Mouse (Mus musculus) MEL (cell line): Measurements from ENCODE around the gene Pak1ip1.

Experiments used
- CTCF ChIP-seq, 3 experiments: IDR thresholded peaks in 2 of 3; conservative IDR thresholded peaks in 1 of 3; 2 replicates each; pipeline ENCODE4 v1.5.1; 2011 to 2012; ENCODE audit warnings: low read length in 3 of 3, low read depth in 2 of 3, mild to moderate bottlenecking in 2 of 3, improper control_type of control experiment in 1 of 3, inconsistent platforms in 1 of 3, mixed read lengths in 1 of 3, moderate library complexity in 1 of 3; ENCODE audit not compliant: control insufficient read depth in 1 of 3, insufficient read depth in 1 of 3, poor library complexity in 1 of 3, severe bottlenecking in 1 of 3
- KAT2A ChIP-seq: conservative IDR thresholded peaks from 2 replicates; pipeline ENCODE4 v1.6.1; 2012; ENCODE audit warnings: low read depth, low read length, improper control_type of control experiment, inconsistent platforms
- MAFK ChIP-seq: IDR thresholded peaks from 2 replicates; pipeline ENCODE4 v1.6.1; 2011; ENCODE audit warnings: low read depth, mild to moderate bottlenecking, low read length, improper control_type of control experiment, borderline replicate concordance
- MAX ChIP-seq: IDR thresholded peaks from 2 replicates; pipeline ENCODE4 v1.6.1; 2011; ENCODE audit warnings: low read length, improper control_type of control experiment
- MAZ ChIP-seq: IDR thresholded peaks from 2 replicates; pipeline ENCODE4 v1.6.1; 2012; ENCODE audit warnings: low read depth, mild to moderate bottlenecking, inconsistent platforms, low read length, improper control_type of control experiment
- MYC ChIP-seq: IDR thresholded peaks from 2 replicates; pipeline ENCODE4 v1.6.1; 2011; ENCODE audit warnings: low read depth, mild to moderate bottlenecking, low read length, improper control_type of control experiment, moderate library complexity
- NELFE ChIP-seq: IDR thresholded peaks from 2 replicates; pipeline ENCODE4 v1.6.1; 2011; ENCODE audit warnings: low read depth, low read length, improper control_type of control experiment
- ZMIZ1 ChIP-seq: IDR thresholded peaks from 2 replicates; pipeline ENCODE4 v1.6.1; 2012; ENCODE audit warnings: low read depth, mild to moderate bottlenecking, inconsistent platforms, low read length, improper control_type of control experiment, moderate library complexity

DNA sequence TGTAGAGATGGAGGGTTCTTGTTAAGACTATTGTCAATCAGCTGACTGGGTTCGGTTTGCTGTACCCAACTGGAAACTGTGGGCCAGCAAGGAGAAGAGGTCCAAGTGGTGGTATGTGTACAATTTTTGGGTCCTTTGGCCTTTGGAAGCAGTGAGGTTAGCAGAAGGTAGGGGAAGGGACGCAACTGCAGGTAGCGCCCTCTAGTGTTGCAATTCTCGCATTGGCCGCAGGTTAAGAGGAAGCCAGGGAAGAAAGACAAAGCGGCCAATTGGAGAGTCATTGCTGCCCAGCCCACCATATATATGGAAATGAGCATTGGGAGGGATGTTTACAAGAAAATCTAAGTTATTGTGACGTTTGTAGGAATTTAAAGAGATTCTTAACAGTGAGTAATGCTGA lies 23.2 kb upstream of the Pak1ip1 start:
- TF ChIP-seq CTCF (IDR thresholded peaks at IDR 0.05 in 2 of 3, conservative IDR thresholded peaks at IDR 0.05 in 1 of 3; ENCODE audit: control insufficient read depth in 1 of 3, insufficient read depth in 1 of 3, low read depth in 2 of 3, low read length in 3 of 3, poor library complexity in 1 of 3, severe bottlenecking in 1 of 3) (peak; percentile 86 to 91 (median 90)), NELFE (no peak), MAZ (no peak), KAT2A (no peak), MAX (no peak), ZMIZ1 (no peak), MAFK (no peak), MYC (no peak)
